Comparison of ENCODE assay signal across 14 mouse cellular contexts in genomic region chr6:47904917-47905695, GRCm38 (mm10). TPM values are rescaled to one million over a fixed set of nuclear protein-coding genes. Genes with fewer than 3 reads are reported as not detected.
DNase-seq lines count a peak whose midpoint lies in the region; ATAC-seq and TF ChIP-seq lines count a peak whose summit lies in the region.
"Had no signal": no experiment of that assay in that cellular context is flagged by ENCODE, and none has a peak within 500 bp of the region (broad histone marks: within the 10 kb centered on the region; RNA-seq: fewer than 3 reads in every experiment).

No protein-coding gene starts in this region.

- peaks cover 24% of the 10 kb centered on the region for H3K27me3 ChIP-seq in forebrain, embryonic 12.5 days
- no peaks in the 10 kb centered on the region for H3K27me3 ChIP-seq in forebrain, embryonic 14.5 days (replicated peaks; ENCODE audit: control insufficient read depth, insufficient read depth, low read length)
- H3K27me3 ChIP-seq in hindbrain, embryonic 15.5 days = no peaks in the 10 kb centered on the region
- H3K27me3 ChIP-seq in myocyte (ENCODE audit: control insufficient read depth, insufficient read depth, insufficient read length) = no peaks in the 10 kb centered on the region
- no peaks in the 10 kb centered on the region for H3K27me3 ChIP-seq in thymus, adult 2 months (ENCODE audit: control insufficient read depth, insufficient read depth, low read length)
- H3K27me3 ChIP-seq: limb, embryonic 15.5 days had no signal

- no peak for DNase-seq in forebrain, embryonic 14.5 days (ENCODE audit: low spot score)
- DNase-seq in R1 (ENCODE audit: low read depth, low spot score) = peak; percentile 83
- DNase-seq in urinary bladder, postnatal 10 days (ENCODE audit: low spot score) = no peak
- DNase-seq in thymus, adult 2 months = no peak
- DNase-seq: B cell, adult 2 months; cerebellum, adult 8-10 months; gastrocnemius, adult 2 months; kidney, adult 18-20 months; layer of hippocampus, adult 9-11 months had no signal

- H3ac ChIP-seq in myocyte (ENCODE audit: control insufficient read depth, insufficient read length) = no peak overlapping the region

- H3K9ac ChIP-seq in forebrain, embryonic 12.5 days = no peak overlapping the region
- H3K9ac ChIP-seq in forebrain, embryonic 14.5 days (ENCODE audit: low read length) = no peak overlapping the region
- no peak overlapping the region for H3K9ac ChIP-seq in hindbrain, embryonic 15.5 days
- H3K9ac ChIP-seq: limb, embryonic 15.5 days had no signal

- peak; percentile 22 for TF ChIP-seq POLR2A in myocyte (IDR thresholded peaks at IDR 0.05; ENCODE audit: insufficient read length, low read depth)
- TF ChIP-seq POLR2A in thymus, adult 2 months (IDR thresholded peaks at IDR 0.05; ENCODE audit: control insufficient read depth, extremely low read depth, insufficient read depth, low read length, poor library complexity) = no peak

- no peaks in the 10 kb centered on the region for H3K4me1 ChIP-seq in forebrain, embryonic 12.5 days
- H3K4me1 ChIP-seq in forebrain, embryonic 14.5 days (ENCODE audit: control insufficient read depth, insufficient read depth, low read length) = no peaks in the 10 kb centered on the region
- H3K4me1 ChIP-seq in hindbrain, embryonic 15.5 days (replicated peaks) = no peaks in the 10 kb centered on the region
- H3K4me1 ChIP-seq in thymus, adult 2 months (replicated peaks; ENCODE audit: control insufficient read depth, insufficient read depth, low read length) = no peaks in the 10 kb centered on the region
- H3K4me1 ChIP-seq: limb, embryonic 15.5 days had no signal

- 54% methylated on average over 44 of the region's 44 CpGs for WGBS in forebrain, embryonic 12.5 days
- 50% methylated on average over 44 of the region's 44 CpGs for WGBS in forebrain, embryonic 14.5 days
- WGBS in hindbrain, embryonic 15.5 days = 54% methylated on average over 44 of the region's 44 CpGs
- 97% methylated on average over 43 of the region's 44 CpGs for WGBS in thymus, adult 2 months

- H3K9me3 ChIP-seq in forebrain, embryonic 12.5 days = no peaks in the 10 kb centered on the region
- no peaks in the 10 kb centered on the region for H3K9me3 ChIP-seq in forebrain, embryonic 14.5 days (replicated peaks; ENCODE audit: control insufficient read depth, low read length)
- H3K9me3 ChIP-seq in hindbrain, embryonic 15.5 days = no peaks in the 10 kb centered on the region
- H3K9me3 ChIP-seq: limb, embryonic 15.5 days had no signal

- 0 out of 2 replicates have a peak, but pooled peaks have one; percentile 23 for ATAC-seq in forebrain, embryonic 12.5 days (ENCODE audit: low FRiP score)
- no peak for ATAC-seq in forebrain, embryonic 14.5 days
- peak; percentile 23; the same call in 1 of the 2 replicates for ATAC-seq in hindbrain, embryonic 15.5 days (ENCODE audit: low FRiP score, low read depth)
- no peak for ATAC-seq in erythroblast, adult 5-6 weeks (replicated peaks; ENCODE audit: low FRiP score, poor library complexity, severe bottlenecking)

- H3K79me2 ChIP-seq in myocyte (ENCODE audit: control insufficient read depth, insufficient read depth) = no peaks in the 10 kb centered on the region

- H3K27ac ChIP-seq in forebrain, embryonic 12.5 days = no peak overlapping the region
- no peak overlapping the region for H3K27ac ChIP-seq in forebrain, embryonic 14.5 days (ENCODE audit: low read depth, low read length)
- H3K27ac ChIP-seq in hindbrain, embryonic 15.5 days (replicated peaks) = no peak overlapping the region
- no peak overlapping the region for H3K27ac ChIP-seq in thymus, adult 2 months (ENCODE audit: control insufficient read depth, insufficient read depth, low read length)
- H3K27ac ChIP-seq: gastrocnemius, adult 2 months; limb, embryonic 15.5 days had no signal

- H3K4me3 ChIP-seq in forebrain, embryonic 12.5 days (replicated peaks) = no peak overlapping the region
- no peak overlapping the region for H3K4me3 ChIP-seq in forebrain, embryonic 14.5 days (ENCODE audit: low read depth, low read length)
- no peak overlapping the region for H3K4me3 ChIP-seq in hindbrain, embryonic 15.5 days
- no peak overlapping the region for H3K4me3 ChIP-seq in myocyte
- no peak overlapping the region for H3K4me3 ChIP-seq in thymus, adult 2 months (ENCODE audit: control insufficient read depth, insufficient read depth, low read length)
- H3K4me3 ChIP-seq: gastrocnemius, adult 2 months; limb, embryonic 15.5 days had no signal

- TF ChIP-seq CTCF in thymus, adult 2 months (IDR thresholded peaks at IDR 0.05; ENCODE audit: borderline replicate concordance, control insufficient read depth, extremely low read depth, insufficient read depth, low read length, poor library complexity) = no peak

- H3K36me3 ChIP-seq in forebrain, embryonic 12.5 days (replicated peaks) = peaks cover 80% of the 10 kb centered on the region
- peaks cover 78% of the 10 kb centered on the region for H3K36me3 ChIP-seq in forebrain, embryonic 14.5 days (ENCODE audit: control insufficient read depth, insufficient read depth, low read length)
- peaks cover 77% of the 10 kb centered on the region for H3K36me3 ChIP-seq in hindbrain, embryonic 15.5 days
- peaks cover 51% of the 10 kb centered on the region for H3K36me3 ChIP-seq in myocyte (ENCODE audit: control insufficient read depth, insufficient read depth)
- H3K36me3 ChIP-seq in thymus, adult 2 months (ENCODE audit: control insufficient read depth, insufficient read depth, low read length) = peaks cover 16% of the 10 kb centered on the region

- no peak overlapping the region for H3K4me2 ChIP-seq in forebrain, embryonic 12.5 days
- no peak overlapping the region for H3K4me2 ChIP-seq in forebrain, embryonic 14.5 days (ENCODE audit: low read length)
- no peak overlapping the region for H3K4me2 ChIP-seq in hindbrain, embryonic 15.5 days
- H3K4me2 ChIP-seq in myocyte (ENCODE audit: low read depth) = no peak overlapping the region
- H3K4me2 ChIP-seq: limb, embryonic 15.5 days had no signal

TF ChIP-seq in myocyte, 11 proteins besides CTCF, POLR2A, EP300 and RAD21:
- TF ChIP-seq TCF12 (IDR thresholded peaks at IDR 0.05; ENCODE audit: insufficient read depth, poor library complexity, severe bottlenecking) (no peak), MYOG (IDR thresholded peaks at IDR 0.05; ENCODE audit: control insufficient read depth in 1 of 3, insufficient read depth in 1 of 3, insufficient read length in 2 of 3, low read depth in 2 of 3) (no peak), CEBPB (IDR thresholded peaks at IDR 0.05; ENCODE audit: insufficient read depth, poor library complexity, severe bottlenecking) (no peak)

RNA-seq across cellular contexts. Expression of gene Zfp212, which starts 15.2 kb away (rescaled TPM):
- 19.7 and 20.6 TPM in 2 replicates for polyA plus RNA-seq in forebrain, embryonic 12.5 days (2016; fragmentation: Nextera tagmentation; extraction: Ambion mirVana)
- 12.1 and 14.0 TPM in 2 replicates for polyA plus RNA-seq in forebrain, embryonic 14.5 days (2014; fragmentation: Nextera tagmentation; extraction: Ambion mirVana)
- polyA plus RNA-seq in hindbrain, embryonic 15.5 days (2015; fragmentation: Nextera tagmentation; extraction: Ambion mirVana) = 16.9 TPM in 2 replicates
- polyA plus RNA-seq in myocyte (2012; fragmentation: generic; extraction: Trizol) = 9.7 TPM
- 25.3 and 26.4 TPM in 2 replicates for polyA plus RNA-seq in thymus, adult 2 months (2012; rRNA removed)
- total RNA-seq in erythroblast, adult 5-6 weeks (2015; ENCODE audit: low replicate concordance) = 2.3 and 5.2 TPM in 2 replicates
- total RNA-seq in erythroblast, adult 5-6 weeks (2017; ENCODE audit: low replicate concordance) = 3.4 and 3.6 TPM in 2 replicates

RNA-seq across cellular contexts. Expression of gene Zfp282, which starts 28.1 kb away (rescaled TPM):
- 23.5 and 24.0 TPM in 2 replicates for polyA plus RNA-seq in forebrain, embryonic 12.5 days (2016; fragmentation: Nextera tagmentation; extraction: Ambion mirVana)
- polyA plus RNA-seq in forebrain, embryonic 14.5 days (2014; fragmentation: Nextera tagmentation; extraction: Ambion mirVana) = 12.5 and 18.0 TPM in 2 replicates
- polyA plus RNA-seq in hindbrain, embryonic 15.5 days (2015; fragmentation: Nextera tagmentation; extraction: Ambion mirVana) = 23.9 and 26.2 TPM in 2 replicates
- polyA plus RNA-seq in myocyte (2012; fragmentation: generic; extraction: Trizol) = 22.4 TPM
- 13.8 and 15.0 TPM in 2 replicates for polyA plus RNA-seq in thymus, adult 2 months (2012; rRNA removed)
- 0.38 and 0.63 TPM in 2 replicates for total RNA-seq in erythroblast, adult 5-6 weeks (2015; ENCODE audit: low replicate concordance)
- total RNA-seq in erythroblast, adult 5-6 weeks (2017; ENCODE audit: low replicate concordance) = 1.2 and 1.3 TPM in 2 replicates

RNA-seq across cellular contexts. Expression of gene Zfp956, which starts 48.1 kb away (rescaled TPM):
- polyA plus RNA-seq in forebrain, embryonic 12.5 days (2016; fragmentation: Nextera tagmentation; extraction: Ambion mirVana) = 10.3 and 12.1 TPM in 2 replicates
- 16.0 and 18.8 TPM in 2 replicates for polyA plus RNA-seq in forebrain, embryonic 14.5 days (2014; fragmentation: Nextera tagmentation; extraction: Ambion mirVana)
- polyA plus RNA-seq in hindbrain, embryonic 15.5 days (2015; fragmentation: Nextera tagmentation; extraction: Ambion mirVana) = 19.6 and 23.0 TPM in 2 replicates
- 1.5 TPM for polyA plus RNA-seq in myocyte (2012; fragmentation: generic; extraction: Trizol)
- 35.6 and 38.4 TPM in 2 replicates for polyA plus RNA-seq in thymus, adult 2 months (2012; rRNA removed)
- 0.19 and 1.0 TPM in 2 replicates for total RNA-seq in erythroblast, adult 5-6 weeks (2015; ENCODE audit: low replicate concordance)
- 0.98 and 1.8 TPM in 2 replicates for total RNA-seq in erythroblast, adult 5-6 weeks (2017; ENCODE audit: low replicate concordance)

Comparison
In these comparisons a context has a peak if more than half of its experiments do, and no peak if none do; other contexts are left out.
1. ATAC-seq: peak in forebrain, embryonic 12.5 days (single experiment) and hindbrain, embryonic 15.5 days (single experiment); none in forebrain, embryonic 14.5 days (single experiment) and erythroblast, adult 5-6 weeks (single experiment).